Mouse (Mus musculus) C2C12 (cell line): ENCODE measurements at regions not wholly inside any gene's neighbourhood (a gene's known extent, or its start where the extent isn't known, plus 50 kb on each side); places are given as distances from the start of the nearest gene placed in this dataset.

ENCODE experiments used
- H3K27me3 ChIP-seq: one replicate; pipeline ENCODE4 v1.6.1; 2011; ENCODE audit not compliant: control insufficient read depth, insufficient read depth, insufficient read length
- H3K36me3 ChIP-seq: one replicate; pipeline ENCODE4 v1.6.1; 2011; ENCODE audit not compliant: control insufficient read depth, insufficient read depth
- H3K4me3 ChIP-seq: one replicate; pipeline ENCODE4 v1.5.1; 2011; ENCODE audit warnings: mild to moderate bottlenecking, control low read depth; ENCODE audit not compliant: poor library complexity, insufficient read depth, severe bottlenecking
- H3K79me2 ChIP-seq: one replicate; pipeline ENCODE4 v1.6.1; 2011; ENCODE audit not compliant: control insufficient read depth, insufficient read depth
- H3K79me3 ChIP-seq: one replicate; pipeline ENCODE4 v1.6.1; 2011; ENCODE audit warnings: low read depth, control low read depth
- H3ac ChIP-seq: one replicate; pipeline ENCODE3; 2011; ENCODE audit warnings: low read depth; ENCODE audit not compliant: control insufficient read depth, insufficient read length
- CEBPB ChIP-seq: IDR thresholded peaks from one replicate; pipeline ENCODE4 v1.6.1; 2011; ENCODE audit warnings: low read depth, mild to moderate bottlenecking, control low read depth, moderate library complexity
- CTCF ChIP-seq: IDR thresholded peaks from one replicate; pipeline ENCODE4 v1.5.1; 2011; ENCODE audit not compliant: control insufficient read depth, insufficient read depth, insufficient read length
- FOSL1 ChIP-seq: IDR thresholded peaks from one replicate; pipeline ENCODE4 v1.8.0; 2011; ENCODE audit warnings: mild to moderate bottlenecking, low read length; ENCODE audit not compliant: poor library complexity, insufficient read depth, severe bottlenecking
- MAX ChIP-seq: IDR thresholded peaks from one replicate; pipeline ENCODE4 v1.6.1; 2011; ENCODE audit warnings: mild to moderate bottlenecking, control low read depth
- MYOD1 ChIP-seq: IDR thresholded peaks from one replicate; pipeline ENCODE4 v1.6.1; 2011; ENCODE audit warnings: low read depth; ENCODE audit not compliant: control insufficient read depth, insufficient read length
- MYOG ChIP-seq: IDR thresholded peaks from one replicate; pipeline ENCODE4 v1.6.1; 2011; ENCODE audit not compliant: control insufficient read depth, insufficient read length; ENCODE audit errors: extremely low read depth
- USF1 ChIP-seq: IDR thresholded peaks from one replicate; pipeline ENCODE4 v1.6.1; 2011; ENCODE audit warnings: low read depth, mild to moderate bottlenecking, control low read depth, moderate library complexity

GRCm38 (mm10) chr5:44917173-44917815, 117.8 kb upstream of the Ldb2 start:
- TF ChIP-seq FOSL1 (no peak), CEBPB (no peak), CTCF (no peak), MYOD1 (no peak), MAX (no peak), MYOG (no peak), USF1 (no peak)
- no peaks in the 10 kb centered on the region for H3K36me3 ChIP-seq
- H3K4me3 ChIP-seq = no peak overlapping the region
- no peaks in the 10 kb centered on the region for H3K79me2 ChIP-seq
- H3ac ChIP-seq = no peak overlapping the region
- H3K27me3 ChIP-seq = no peaks in the 10 kb centered on the region
- no peaks in the 10 kb centered on the region for H3K79me3 ChIP-seq

- Histone ChIP-seq H3K79me3 (no peaks in the 10 kb centered on the region), H3K79me2 (no peaks in the 10 kb centered on the region), H3K4me3 (no peak overlapping the region), H3K36me3 (no peaks in the 10 kb centered on the region), H3ac (no peak overlapping the region), H3K27me3 (no peaks in the 10 kb centered on the region)
- TF ChIP-seq CEBPB (no peak), MYOD1 (no peak), CTCF (no peak), MAX (no peak), USF1 (no peak), MYOG (no peak), FOSL1 (no peak)
These were observed 103.1 kb upstream of the Ldb2 start for GRCm38 (mm10) chr5:44902541-44902940.

- Histone ChIP-seq H3ac (no peak overlapping the region), H3K27me3 (no peaks in the 10 kb centered on the region), H3K79me3 (no peaks in the 10 kb centered on the region), H3K79me2 (no peaks in the 10 kb centered on the region), H3K4me3 (no peak overlapping the region), H3K36me3 (no peaks in the 10 kb centered on the region)
- TF ChIP-seq MYOG = no peak
- no peak for TF ChIP-seq CEBPB
- no peak for TF ChIP-seq CTCF
- TF ChIP-seq FOSL1 = no peak
- TF ChIP-seq MAX = no peak
- no peak for TF ChIP-seq MYOD1
- no peak for TF ChIP-seq USF1
These were observed 87.1 kb upstream of the Ldb2 start for GRCm38 (mm10) chr5:44886566-44887070.

- Histone ChIP-seq H3K4me3 (no peak overlapping the region), H3K36me3 (no peaks in the 10 kb centered on the region), H3ac (no peak overlapping the region), H3K27me3 (no peaks in the 10 kb centered on the region), H3K79me3 (no peaks in the 10 kb centered on the region), H3K79me2 (no peaks in the 10 kb centered on the region)
- TF ChIP-seq USF1 = no peak
- no peak for TF ChIP-seq MYOD1
- TF ChIP-seq CEBPB = no peak
- TF ChIP-seq FOSL1 = no peak
- TF ChIP-seq CTCF = no peak
These were observed 77.5 kb upstream of the Ldb2 start for GRCm38 (mm10) chr5:44876946-44877345.

GRCm38 (mm10) chr5:44872243-44872642, 72.8 kb upstream of the Ldb2 start:
- no peak overlapping the region for H3ac ChIP-seq
- H3K4me3 ChIP-seq = no peak overlapping the region
- no peaks in the 10 kb centered on the region for H3K79me2 ChIP-seq
- TF ChIP-seq FOSL1 (no peak), MYOD1 (no peak), CTCF (no peak), MYOG (no peak), MAX (no peak), USF1 (no peak), CEBPB (no peak)
- H3K36me3 ChIP-seq = no peaks in the 10 kb centered on the region
- no peaks in the 10 kb centered on the region for H3K79me3 ChIP-seq
- no peaks in the 10 kb centered on the region for H3K27me3 ChIP-seq
